Mouse (Mus musculus): ENCODE measurements around the gene Unc5a. TPM values are rescaled to one million over a fixed set of nuclear protein-coding genes. Genes with fewer than 3 reads are reported as not detected.

Gene Unc5a
- polyA plus RNA-seq, 1 experiment from 2014 or later, result 2.7 TPM

GRCm38 (mm10) chr13:54987405-54987804, 38.2 kb downstream of the Unc5a start:
- no peaks in the 10 kb centered on the region; the same call in 1 of the 2 replicates for H3K27me3 ChIP-seq (ENCODE audit: control insufficient read depth, insufficient read depth, low read length)
- no peak for ATAC-seq (ENCODE audit: insufficient number of reproducible peaks, insufficient read depth, low FRiP score, low read depth)
- peaks cover 5 to 7% of the 10 kb centered on the region in 2 experiments for H3K4me1 ChIP-seq (ENCODE audit: control insufficient read depth in 2 of 2, insufficient read depth in 2 of 2, low read length in 2 of 2)
- H3K4me2 ChIP-seq (ENCODE audit: low read length), result no peak overlapping the region
- H3K9me3 ChIP-seq (ENCODE audit: control insufficient read depth, low read length), result no peaks in the 10 kb centered on the region
- H3K36me3 ChIP-seq (ENCODE audit: control insufficient read depth, insufficient read depth, low read length), result no peaks in the 10 kb centered on the region
- H3K27ac ChIP-seq (replicated peaks in 1 of 2; ENCODE audit: control insufficient read depth in 1 of 2, insufficient read depth in 1 of 2, low read depth in 2 of 2, low read length in 2 of 2), result no peak overlapping the region
- H3K9ac ChIP-seq (ENCODE audit: low read length), result no peak overlapping the region
- no peak overlapping the region for H3K4me3 ChIP-seq (ENCODE audit: control insufficient read depth in 1 of 2, insufficient read depth in 1 of 2, low read depth in 1 of 2, low read length in 2 of 2)
- 75% methylated on average over 9 of the region's 9 CpGs for WGBS

- H3K9ac ChIP-seq (ENCODE audit: low read length), result no peak overlapping the region
- no peak overlapping the region for H3K4me2 ChIP-seq (ENCODE audit: low read length)
- H3K9me3 ChIP-seq (ENCODE audit: control insufficient read depth, low read length), result no peaks in the 10 kb centered on the region
- no peak overlapping the region for H3K27ac ChIP-seq (replicated peaks in 1 of 2; ENCODE audit: control insufficient read depth in 1 of 2, insufficient read depth in 1 of 2, low read depth in 2 of 2, low read length in 2 of 2)
- H3K4me3 ChIP-seq (ENCODE audit: control insufficient read depth in 1 of 2, insufficient read depth in 1 of 2, low read depth in 1 of 2, low read length in 2 of 2), result no peak overlapping the region
- peaks cover 5 to 7% of the 10 kb centered on the region in 2 experiments for H3K4me1 ChIP-seq (ENCODE audit: control insufficient read depth in 2 of 2, insufficient read depth in 2 of 2, low read length in 2 of 2)
- H3K36me3 ChIP-seq (ENCODE audit: control insufficient read depth, insufficient read depth, low read length), result no peaks in the 10 kb centered on the region
- 22% methylated on average over 7 of the region's 7 CpGs for WGBS
- 0 out of 2 replicates have a peak, but pooled peaks have one; percentile 31 for ATAC-seq (ENCODE audit: insufficient number of reproducible peaks, insufficient read depth, low FRiP score, low read depth)
- no peaks in the 10 kb centered on the region; the same call in 1 of the 2 replicates for H3K27me3 ChIP-seq (ENCODE audit: control insufficient read depth, insufficient read depth, low read length)
These were observed 39.1 kb downstream of the Unc5a start for GRCm38 (mm10) chr13:54988181-54988760.

GRCm38 (mm10) chr13:54992215-54992614, 43.0 kb downstream of the Unc5a start:
- no peak overlapping the region for H3K4me3 ChIP-seq (ENCODE audit: control insufficient read depth in 1 of 2, insufficient read depth in 1 of 2, low read depth in 1 of 2, low read length in 2 of 2)
- H3K27me3 ChIP-seq (ENCODE audit: control insufficient read depth, insufficient read depth, low read length), result no peaks in the 10 kb centered on the region; the same call in 1 of the 2 replicates
- H3K27ac ChIP-seq (replicated peaks in 1 of 2; ENCODE audit: control insufficient read depth in 1 of 2, insufficient read depth in 1 of 2, low read depth in 2 of 2, low read length in 2 of 2), result no peak overlapping the region
- H3K9me3 ChIP-seq (ENCODE audit: control insufficient read depth, low read length), result no peaks in the 10 kb centered on the region
- H3K4me2 ChIP-seq (ENCODE audit: low read length), result no peak overlapping the region
- no peak for ATAC-seq (ENCODE audit: insufficient number of reproducible peaks, insufficient read depth, low FRiP score, low read depth)
- WGBS, result 79% methylated on average over 7 of the region's 7 CpGs
- H3K36me3 ChIP-seq (ENCODE audit: control insufficient read depth, insufficient read depth, low read length), result no peaks in the 10 kb centered on the region
- H3K9ac ChIP-seq (ENCODE audit: low read length), result no peak overlapping the region
- H3K4me1 ChIP-seq (ENCODE audit: control insufficient read depth in 2 of 2, insufficient read depth in 2 of 2, low read length in 2 of 2), result peaks cover 9 to 15% of the 10 kb centered on the region in 2 experiments

- ATAC-seq (ENCODE audit: insufficient number of reproducible peaks, insufficient read depth, low FRiP score, low read depth), result no peak
- Histone ChIP-seq H3K9ac (ENCODE audit: low read length) (no peak overlapping the region), H3K27ac (replicated peaks in 1 of 2; ENCODE audit: control insufficient read depth in 1 of 2, insufficient read depth in 1 of 2, low read depth in 2 of 2, low read length in 2 of 2) (peak overlapping the region; percentile 10; a peak in 1 of 4 replicates), H3K9me3 (ENCODE audit: control insufficient read depth, low read length) (no peaks in the 10 kb centered on the region), H3K4me1 (ENCODE audit: control insufficient read depth in 2 of 2, insufficient read depth in 2 of 2, low read length in 2 of 2) (peaks cover 3 to 7% of the 10 kb centered on the region in 2 experiments; a peak in 2 of 4 replicates), H3K36me3 (ENCODE audit: control insufficient read depth, insufficient read depth, low read length) (no peaks in the 10 kb centered on the region), H3K27me3 (ENCODE audit: control insufficient read depth, insufficient read depth, low read length) (no peaks in the 10 kb centered on the region; the same call in 1 of the 2 replicates), H3K4me3 (ENCODE audit: control insufficient read depth in 1 of 2, insufficient read depth in 1 of 2, low read depth in 1 of 2, low read length in 2 of 2) (no peak overlapping the region), H3K4me2 (ENCODE audit: low read length) (no peak overlapping the region)
- WGBS, result 13% methylated on average over 4 of the region's 4 CpGs
These were observed 45.4 kb downstream of the Unc5a start for GRCm38 (mm10) chr13:54994576-54994975.

- H3K9me3 ChIP-seq (ENCODE audit: control insufficient read depth, low read length), result no peaks in the 10 kb centered on the region
- peaks cover 3 to 7% of the 10 kb centered on the region in 2 experiments; a peak in 2 of 4 replicates for H3K4me1 ChIP-seq (ENCODE audit: control insufficient read depth in 2 of 2, insufficient read depth in 2 of 2, low read length in 2 of 2)
- H3K36me3 ChIP-seq (ENCODE audit: control insufficient read depth, insufficient read depth, low read length), result no peaks in the 10 kb centered on the region
- H3K27ac ChIP-seq (replicated peaks in 1 of 2; ENCODE audit: control insufficient read depth in 1 of 2, insufficient read depth in 1 of 2, low read depth in 2 of 2, low read length in 2 of 2), result no peak overlapping the region
- H3K4me3 ChIP-seq (ENCODE audit: control insufficient read depth in 1 of 2, insufficient read depth in 1 of 2, low read depth in 1 of 2, low read length in 2 of 2), result no peak overlapping the region
- H3K4me2 ChIP-seq (ENCODE audit: low read length), result no peak overlapping the region
- no peak overlapping the region for H3K9ac ChIP-seq (ENCODE audit: low read length)
- no peak for ATAC-seq (ENCODE audit: insufficient number of reproducible peaks, insufficient read depth, low FRiP score, low read depth)
- no peaks in the 10 kb centered on the region; the same call in 1 of the 2 replicates for H3K27me3 ChIP-seq (ENCODE audit: control insufficient read depth, insufficient read depth, low read length)
- WGBS, result 37% methylated on average over 6 of the region's 6 CpGs
These were observed 46.0 kb downstream of the Unc5a start for GRCm38 (mm10) chr13:54995161-54995560.

GRCm38 (mm10) chr13:54997568-54997967, 48.4 kb downstream of the Unc5a start:
- Histone ChIP-seq H3K4me2 (ENCODE audit: low read length) (no peak overlapping the region), H3K4me3 (ENCODE audit: control insufficient read depth in 1 of 2, insufficient read depth in 1 of 2, low read depth in 1 of 2, low read length in 2 of 2) (no peak overlapping the region), H3K4me1 (ENCODE audit: control insufficient read depth in 2 of 2, insufficient read depth in 2 of 2, low read length in 2 of 2) (peaks cover 3 to 7% of the 10 kb centered on the region in 2 experiments; a peak in 2 of 4 replicates), H3K9ac (ENCODE audit: low read length) (no peak overlapping the region), H3K9me3 (ENCODE audit: control insufficient read depth, low read length) (no peaks in the 10 kb centered on the region), H3K36me3 (ENCODE audit: control insufficient read depth, insufficient read depth, low read length) (no peaks in the 10 kb centered on the region), H3K27ac (replicated peaks in 1 of 2; ENCODE audit: control insufficient read depth in 1 of 2, insufficient read depth in 1 of 2, low read depth in 2 of 2, low read length in 2 of 2) (no peak overlapping the region), H3K27me3 (ENCODE audit: control insufficient read depth, insufficient read depth, low read length) (no peaks in the 10 kb centered on the region; the same call in 1 of the 2 replicates)
- ATAC-seq (ENCODE audit: insufficient number of reproducible peaks, insufficient read depth, low FRiP score, low read depth), result no peak
- 83% methylated on average over 8 of the region's 8 CpGs for WGBS

- H3K9ac ChIP-seq (ENCODE audit: low read length), result no peak overlapping the region
- H3K27me3 ChIP-seq (ENCODE audit: control insufficient read depth, insufficient read depth, low read length), result no peaks in the 10 kb centered on the region; the same call in 1 of the 2 replicates
- 74% methylated on average over 10 of the region's 10 CpGs for WGBS
- no peak overlapping the region for H3K4me2 ChIP-seq (ENCODE audit: low read length)
- no peaks in the 10 kb centered on the region for H3K9me3 ChIP-seq (ENCODE audit: control insufficient read depth, low read length)
- no peak overlapping the region for H3K27ac ChIP-seq (replicated peaks in 1 of 2; ENCODE audit: control insufficient read depth in 1 of 2, insufficient read depth in 1 of 2, low read depth in 2 of 2, low read length in 2 of 2)
- ATAC-seq (ENCODE audit: insufficient number of reproducible peaks, insufficient read depth, low FRiP score, low read depth), result no peak
- H3K4me3 ChIP-seq (ENCODE audit: control insufficient read depth in 1 of 2, insufficient read depth in 1 of 2, low read depth in 1 of 2, low read length in 2 of 2), result no peak overlapping the region
- H3K36me3 ChIP-seq (ENCODE audit: control insufficient read depth, insufficient read depth, low read length), result no peaks in the 10 kb centered on the region
- H3K4me1 ChIP-seq (ENCODE audit: control insufficient read depth in 2 of 2, insufficient read depth in 2 of 2, low read length in 2 of 2), result no peaks in the 10 kb centered on the region
These were observed 51.2 kb downstream of the Unc5a start for GRCm38 (mm10) chr13:55000433-55000832.

GRCm38 (mm10) chr13:55002090-55002489, 52.9 kb downstream of the Unc5a start:
- H3K4me2 ChIP-seq (ENCODE audit: low read length), result no peak overlapping the region
- H3K9ac ChIP-seq (ENCODE audit: low read length), result no peak overlapping the region
- H3K4me1 ChIP-seq (ENCODE audit: control insufficient read depth in 2 of 2, insufficient read depth in 2 of 2, low read length in 2 of 2), result no peaks in the 10 kb centered on the region
- no peak overlapping the region for H3K27ac ChIP-seq (replicated peaks in 1 of 2; ENCODE audit: control insufficient read depth in 1 of 2, insufficient read depth in 1 of 2, low read depth in 2 of 2, low read length in 2 of 2)
- no peaks in the 10 kb centered on the region; the same call in 1 of the 2 replicates for H3K27me3 ChIP-seq (ENCODE audit: control insufficient read depth, insufficient read depth, low read length)
- no peaks in the 10 kb centered on the region for H3K9me3 ChIP-seq (ENCODE audit: control insufficient read depth, low read length)
- ATAC-seq (ENCODE audit: insufficient number of reproducible peaks, insufficient read depth, low FRiP score, low read depth), result no peak
- 71% methylated on average over 10 of the region's 10 CpGs for WGBS
- H3K4me3 ChIP-seq (ENCODE audit: control insufficient read depth in 1 of 2, insufficient read depth in 1 of 2, low read depth in 1 of 2, low read length in 2 of 2), result no peak overlapping the region
- no peaks in the 10 kb centered on the region for H3K36me3 ChIP-seq (ENCODE audit: control insufficient read depth, insufficient read depth, low read length)

All from heart, embryonic 14.5 days (tissue).